Mouse (Mus musculus) kidney, embryonic 15.5 days (tissue): ENCODE measurements at regions not wholly inside any gene's neighbourhood (a gene's known extent, or its start where the extent isn't known, plus 50 kb on each side); places are given as distances from the start of the nearest gene placed in this dataset.

Experiments used
- ATAC-seq: fragments of 200-750 bp; cut with Nextera tagmentation; replicated peaks from 2 replicates; pipeline ENCODE4 v1.8.0; 2017; ENCODE audit warnings: moderate TSS enrichment; ENCODE audit not compliant: low FRiP score
- H3K27ac ChIP-seq: fragments of 300-500 bp; sonication (generic); 2 replicates; pipeline ENCODE4 v1.5.1; 2015; ENCODE audit warnings: mild to moderate bottlenecking, inconsistent platforms
- H3K27me3 ChIP-seq: fragments of 300-500 bp; sonication (generic); 2 replicates; pipeline ENCODE4 v1.6.1; 2015; ENCODE audit warnings: inconsistent platforms
- H3K36me3 ChIP-seq: fragments of 300-500 bp; sonication (generic); 2 replicates; pipeline ENCODE4 v1.6.1; 2015; ENCODE audit warnings: inconsistent platforms
- H3K4me1 ChIP-seq: fragments of 300-500 bp; sonication (generic); 2 replicates; pipeline ENCODE4 v1.6.1; 2015; ENCODE audit warnings: inconsistent platforms
- H3K4me2 ChIP-seq: fragments of 300-500 bp; sonication (generic); 2 replicates; pipeline ENCODE4 v1.6.1; 2015; ENCODE audit warnings: moderate library complexity, mild to moderate bottlenecking, inconsistent platforms
- H3K4me3 ChIP-seq: fragments of 300-500 bp; sonication (generic); replicated peaks from 2 replicates; pipeline ENCODE4 v1.5.1; 2015; ENCODE audit warnings: mild to moderate bottlenecking, inconsistent platforms
- H3K9ac ChIP-seq: fragments of 300-500 bp; sonication (generic); 2 replicates; pipeline ENCODE4 v1.6.1; 2015; ENCODE audit warnings: mild to moderate bottlenecking, inconsistent platforms
- H3K9me3 ChIP-seq: fragments of 300-500 bp; sonication (generic); replicated peaks from 2 replicates; pipeline ENCODE4 v1.6.1; 2016; ENCODE audit warnings: inconsistent platforms
- WGBS: fragments of 180-500 bp; shearing (Covaris S2); methylation state at CpG from one replicate; pipeline ENCODE4 v1.1.7; 2015; ENCODE audit warnings: mixed read lengths; 5-methylcytosine and 5-hydroxymethylcytosine counted together

DNA sequence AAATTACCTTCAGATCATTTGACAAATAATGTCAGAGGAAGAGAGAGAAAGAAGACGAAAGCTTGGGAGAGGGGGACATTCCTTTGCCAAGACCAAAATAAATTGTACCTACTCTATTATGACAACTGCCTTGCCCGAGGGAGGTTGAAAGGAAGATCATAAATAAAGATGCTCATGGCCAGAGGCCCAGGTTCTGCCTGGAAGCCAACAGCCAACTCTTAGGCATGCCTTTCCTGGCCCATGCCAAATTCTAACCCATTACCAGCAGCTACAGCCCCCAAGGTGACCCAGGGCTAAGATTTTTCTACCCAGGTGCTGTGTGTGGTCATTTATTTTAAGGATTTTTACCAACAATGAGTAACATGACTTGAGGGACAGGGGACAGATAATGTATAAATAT, 54.9 kb downstream of the Cbln1 start:
- H3K36me3 ChIP-seq = no peaks in the 10 kb centered on the region
- H3K4me3 ChIP-seq = no peak overlapping the region
- 56% methylated on average over 2 of the region's 2 CpGs for WGBS
- H3K27ac ChIP-seq = no peak overlapping the region
- no peaks in the 10 kb centered on the region for H3K4me1 ChIP-seq
- H3K9ac ChIP-seq = no peak overlapping the region
- H3K9me3 ChIP-seq = no peaks in the 10 kb centered on the region
- ATAC-seq = no peak
- no peaks in the 10 kb centered on the region for H3K27me3 ChIP-seq
- H3K4me2 ChIP-seq = no peak overlapping the region

GRCm38 (mm10) chr8:87415051-87415630, 57.3 kb downstream of the Cbln1 start:
- Histone ChIP-seq H3K27ac (no peak overlapping the region), H3K4me3 (no peak overlapping the region), H3K27me3 (no peaks in the 10 kb centered on the region), H3K4me1 (no peaks in the 10 kb centered on the region), H3K36me3 (no peaks in the 10 kb centered on the region), H3K4me2 (no peak overlapping the region), H3K9me3 (no peaks in the 10 kb centered on the region), H3K9ac (no peak overlapping the region)
- 84% methylated on average over 3 of the region's 3 CpGs for WGBS
- no peak for ATAC-seq

GRCm38 (mm10) chr8:87389016-87389415, 83.4 kb downstream of the Cbln1 start:
- Histone ChIP-seq H3K4me1 (no peaks in the 10 kb centered on the region), H3K27me3 (no peaks in the 10 kb centered on the region), H3K9me3 (no peaks in the 10 kb centered on the region), H3K4me3 (no peak overlapping the region), H3K9ac (no peak overlapping the region), H3K4me2 (no peak overlapping the region), H3K27ac (no peak overlapping the region), H3K36me3 (no peaks in the 10 kb centered on the region)
- 72% methylated on average over 2 of the region's 2 CpGs for WGBS
- no peak for ATAC-seq

- Histone ChIP-seq H3K4me2 (no peak overlapping the region), H3K9me3 (no peaks in the 10 kb centered on the region), H3K4me1 (no peaks in the 10 kb centered on the region), H3K4me3 (no peak overlapping the region), H3K9ac (no peak overlapping the region), H3K27me3 (no peaks in the 10 kb centered on the region), H3K36me3 (no peaks in the 10 kb centered on the region), H3K27ac (no peak overlapping the region)
- WGBS = 67% methylated on average over 12 of the region's 12 CpGs
- no peak for ATAC-seq
Measured at GRCm38 (mm10) chr8:87383527-87384206, 88.7 kb downstream of the Cbln1 start.

- no peaks in the 10 kb centered on the region for H3K27me3 ChIP-seq
- H3K9ac ChIP-seq = no peak overlapping the region
- H3K4me3 ChIP-seq = no peak overlapping the region
- ATAC-seq = no peak
- H3K36me3 ChIP-seq = no peaks in the 10 kb centered on the region
- no peaks in the 10 kb centered on the region for H3K9me3 ChIP-seq
- WGBS = 80% methylated on average over 5 of the region's 5 CpGs
- H3K4me1 ChIP-seq = no peaks in the 10 kb centered on the region
- H3K27ac ChIP-seq = no peak overlapping the region
- H3K4me2 ChIP-seq = no peak overlapping the region
Measured at GRCm38 (mm10) chr8:87382311-87382710, 90.1 kb downstream of the Cbln1 start.

- 33% methylated on average over 3 of the region's 3 CpGs for WGBS
- Histone ChIP-seq H3K9me3 (no peaks in the 10 kb centered on the region), H3K9ac (no peak overlapping the region), H3K27me3 (peaks cover 2% of the 10 kb centered on the region; the same call in 1 of the 2 replicates), H3K4me2 (no peak overlapping the region), H3K4me1 (no peaks in the 10 kb centered on the region), H3K4me3 (no peak overlapping the region), H3K27ac (no peak overlapping the region), H3K36me3 (no peaks in the 10 kb centered on the region)
- no peak for ATAC-seq
Measured at GRCm38 (mm10) chr8:87380791-87381190, 91.6 kb downstream of the Cbln1 start.

DNA sequence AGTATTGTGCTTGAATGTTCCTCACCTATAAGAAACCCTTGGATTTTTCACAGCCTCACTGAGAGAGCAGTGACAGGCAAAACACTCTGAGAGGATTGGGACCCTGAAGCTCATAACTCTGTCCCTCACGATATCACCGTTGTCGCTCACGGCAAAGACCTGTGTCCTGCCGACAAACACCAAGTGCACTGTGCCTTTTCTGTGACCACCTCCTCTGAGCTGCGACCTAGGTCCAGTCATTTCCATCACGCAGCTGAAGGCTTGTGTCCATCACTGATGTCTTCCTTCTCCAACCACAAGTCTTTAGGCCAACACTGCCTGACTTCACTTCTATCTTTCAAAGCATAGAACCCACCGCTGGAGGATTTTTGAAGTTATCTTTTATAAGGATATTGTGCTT, 93.1 kb downstream of the Cbln1 start:
- 88% methylated on average over 8 of the region's 8 CpGs for WGBS
- ATAC-seq = no peak
- no peak overlapping the region for H3K9ac ChIP-seq
- H3K9me3 ChIP-seq = no peaks in the 10 kb centered on the region
- H3K36me3 ChIP-seq = no peaks in the 10 kb centered on the region
- peaks cover 9% of the 10 kb centered on the region; the same call in 1 of the 2 replicates for H3K27me3 ChIP-seq
- no peak overlapping the region for H3K4me2 ChIP-seq
- no peak overlapping the region for H3K27ac ChIP-seq
- no peaks in the 10 kb centered on the region for H3K4me1 ChIP-seq
- no peak overlapping the region for H3K4me3 ChIP-seq

GRCm38 (mm10) chr8:87374044-87374443, 98.4 kb downstream of the Cbln1 start:
- Histone ChIP-seq H3K4me3 (no peak overlapping the region), H3K9me3 (no peaks in the 10 kb centered on the region), H3K27ac (no peak overlapping the region), H3K4me1 (no peaks in the 10 kb centered on the region), H3K9ac (no peak overlapping the region), H3K4me2 (no peak overlapping the region), H3K36me3 (no peaks in the 10 kb centered on the region), H3K27me3 (peaks cover 9% of the 10 kb centered on the region; the same call in 1 of the 2 replicates)
- ATAC-seq = no peak
- 34% methylated on average over 6 of the region's 6 CpGs for WGBS

- no peak for ATAC-seq
- no peak overlapping the region for H3K4me3 ChIP-seq
- no peak overlapping the region for H3K4me2 ChIP-seq
- WGBS = 11% methylated on average over 6 of the region's 6 CpGs
- peaks cover 9% of the 10 kb centered on the region; the same call in 1 of the 2 replicates for H3K27me3 ChIP-seq
- H3K27ac ChIP-seq = no peak overlapping the region
- H3K36me3 ChIP-seq = no peaks in the 10 kb centered on the region
- H3K9ac ChIP-seq = no peak overlapping the region
- no peaks in the 10 kb centered on the region for H3K4me1 ChIP-seq
- H3K9me3 ChIP-seq = no peaks in the 10 kb centered on the region
Measured at GRCm38 (mm10) chr8:87373535-87373934, 98.9 kb downstream of the Cbln1 start.

GRCm38 (mm10) chr8:87372061-87372460, 100.3 kb downstream of the Cbln1 start:
- no peak overlapping the region for H3K27ac ChIP-seq
- no peak overlapping the region for H3K4me2 ChIP-seq
- H3K36me3 ChIP-seq = no peaks in the 10 kb centered on the region
- H3K4me3 ChIP-seq = no peak overlapping the region
- no peak for ATAC-seq
- no peak overlapping the region for H3K9ac ChIP-seq
- H3K9me3 ChIP-seq = no peaks in the 10 kb centered on the region
- H3K4me1 ChIP-seq = no peaks in the 10 kb centered on the region
- peaks cover 9% of the 10 kb centered on the region; the same call in 1 of the 2 replicates for H3K27me3 ChIP-seq

GRCm38 (mm10) chr8:87370194-87370593, 102.2 kb downstream of the Cbln1 start:
- Histone ChIP-seq H3K27me3 (peaks cover 3% of the 10 kb centered on the region; the same call in 1 of the 2 replicates), H3K36me3 (no peaks in the 10 kb centered on the region), H3K4me3 (no peak overlapping the region), H3K4me1 (no peaks in the 10 kb centered on the region), H3K27ac (no peak overlapping the region), H3K9me3 (no peaks in the 10 kb centered on the region), H3K9ac (no peak overlapping the region), H3K4me2 (no peak overlapping the region)
- ATAC-seq = no peak
- WGBS = 89% methylated on average over 3 of the region's 3 CpGs

DNA sequence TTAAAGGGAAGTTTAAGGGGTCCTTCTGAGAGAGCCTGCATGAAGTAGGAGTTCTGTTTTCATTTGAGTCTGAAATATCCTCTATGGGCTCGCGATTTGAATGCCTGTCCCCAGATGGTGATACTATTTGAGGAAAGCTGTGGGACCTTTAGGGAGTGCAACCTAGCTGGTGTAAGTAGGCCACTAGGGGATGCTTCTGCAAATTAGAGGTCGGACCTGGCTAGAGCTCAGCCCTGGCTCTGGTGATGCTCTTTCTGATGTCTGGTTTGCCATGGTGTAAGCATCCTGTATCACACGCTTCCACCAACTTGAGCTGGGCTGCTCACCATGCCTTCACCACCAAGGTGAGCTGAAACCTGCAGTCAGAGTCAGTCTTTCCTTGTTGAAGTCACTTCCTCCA, 121.9 kb downstream of the Cbln1 start:
- WGBS = 80% methylated on average over 4 of the region's 4 CpGs

DNA sequence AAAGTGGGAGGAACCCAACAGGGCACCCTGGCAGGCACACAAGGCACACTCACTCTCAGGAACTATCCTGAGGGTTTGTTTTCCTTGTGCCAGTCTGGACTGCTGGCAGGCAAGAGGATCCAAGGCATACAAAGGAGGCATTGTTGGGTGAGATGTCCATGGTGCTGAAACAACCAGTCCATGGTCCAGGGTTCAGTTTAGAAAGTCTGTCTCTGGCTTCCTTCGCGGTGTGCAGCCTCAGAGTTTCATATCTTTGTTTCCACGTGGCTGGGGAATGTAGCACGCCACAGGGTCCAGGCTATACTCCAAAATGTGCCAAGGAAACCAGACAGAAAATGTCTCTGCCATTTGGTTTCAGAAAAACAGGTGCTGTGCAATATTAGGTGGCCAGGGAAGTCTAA, 122.6 kb downstream of the Cbln1 start:
- H3K4me2 ChIP-seq = no peak overlapping the region
- H3K36me3 ChIP-seq = no peaks in the 10 kb centered on the region
- no peaks in the 10 kb centered on the region for H3K9me3 ChIP-seq
- H3K27me3 ChIP-seq = no peaks in the 10 kb centered on the region
- H3K9ac ChIP-seq = no peak overlapping the region
- no peaks in the 10 kb centered on the region for H3K4me1 ChIP-seq
- H3K27ac ChIP-seq = no peak overlapping the region
- no peak for ATAC-seq
- no peak overlapping the region for H3K4me3 ChIP-seq
- WGBS = 59% methylated on average over 4 of the region's 4 CpGs

More for the DNA sequence above, 121.9 kb downstream of the Cbln1 start:
- Histone ChIP-seq H3K27me3 (no peaks in the 10 kb centered on the region), H3K4me1 (no peaks in the 10 kb centered on the region), H3K4me2 (no peak overlapping the region), H3K9me3 (no peaks in the 10 kb centered on the region), H3K27ac (no peak overlapping the region), H3K4me3 (no peak overlapping the region), H3K36me3 (no peaks in the 10 kb centered on the region), H3K9ac (no peak overlapping the region)
- no peak for ATAC-seq
